Mouse (Mus musculus): Measurements from ENCODE around the gene Eif4g1.

GRCm38 (mm10) chr16:20732925-20733730 is 65.0 kb downstream of the Eif4g1 start, which contains the start of gene Chrd:
- TF ChIP-seq POLR2A (IDR thresholded peaks at IDR 0.05; ENCODE audit: insufficient read depth, low read depth, low read length) = no peak
- TF ChIP-seq CTCF (IDR thresholded peaks at IDR 0.05; ENCODE audit: insufficient read depth, low read depth, low read length) = no peak
